Mouse (Mus musculus) midbrain, postnatal 0 days (tissue): ENCODE data around the gene Pbx1. TPM values are rescaled to one million over a fixed set of nuclear protein-coding genes. Genes with fewer than 3 reads are reported as not detected.

Source experiments
- ATAC-seq: fragments of 200-750 bp; cut with Nextera tagmentation; 2 replicates; pipeline ENCODE4 v1.8.0; 2017; ENCODE audit warnings: moderate number of reproducible peaks, mild to moderate bottlenecking, moderate TSS enrichment, moderate library complexity; ENCODE audit not compliant: low FRiP score
- DNase-seq: peaks from one replicate; pipeline ENCODE4 v3.0.0-alpha.2; 2015; ENCODE audit warnings: low spot score
- H3K27ac ChIP-seq: fragments of 300-500 bp; sonication (generic); 2 replicates; pipeline ENCODE4 v1.5.1; 2014; ENCODE audit warnings: low read depth, mild to moderate bottlenecking, low read length, mixed read lengths
- H3K27me3 ChIP-seq: fragments of 300-500 bp; sonication (generic); 2 replicates; pipeline ENCODE4 v1.6.1; 2014; ENCODE audit warnings: low read length, control low read depth, mixed read lengths; ENCODE audit not compliant: insufficient read depth
- H3K36me3 ChIP-seq: fragments of 300-500 bp; sonication (generic); 2 replicates; pipeline ENCODE4 v1.6.1; 2014; ENCODE audit warnings: low read length, control low read depth, mixed read lengths; ENCODE audit not compliant: insufficient read depth
- H3K4me1 ChIP-seq: fragments of 300-500 bp; sonication (generic); 2 replicates; pipeline ENCODE4 v1.6.1; 2014; ENCODE audit warnings: mild to moderate bottlenecking, control low read depth, antibody characterized with exemption, low read length, mixed read lengths; ENCODE audit not compliant: insufficient read depth
- H3K4me2 ChIP-seq: fragments of 300-500 bp; sonication (generic); 2 replicates; pipeline ENCODE4 v1.6.1; 2014; ENCODE audit warnings: low read depth, mild to moderate bottlenecking, low read length, mixed read lengths; ENCODE audit not compliant: poor library complexity, severe bottlenecking
- H3K4me3 ChIP-seq: fragments of 300-500 bp; sonication (generic); 2 replicates; pipeline ENCODE4 v1.5.1; 2014; ENCODE audit warnings: low read depth, mild to moderate bottlenecking, low read length, moderate library complexity
- H3K9ac ChIP-seq: fragments of 300-500 bp; sonication (generic); replicated peaks from 2 replicates; pipeline ENCODE4 v1.6.1; 2014; ENCODE audit warnings: mild to moderate bottlenecking, low read length, moderate library complexity, mixed read lengths; ENCODE audit not compliant: poor library complexity, severe bottlenecking
- H3K9me3 ChIP-seq: fragments of 300-500 bp; sonication (generic); 2 replicates; pipeline ENCODE4 v1.6.1; 2016; ENCODE audit warnings: low read length, control low read depth
- CTCF ChIP-seq: IDR thresholded peaks from 2 replicates; pipeline ENCODE4 v1.5.1; 2016; ENCODE audit warnings: antibody characterized with exemption, mild to moderate bottlenecking
- WGBS: fragments of 180-500 bp; shearing (Covaris S2); extraction: QIAGEN DNeasy Blood & Tissue Kit; methylation state at CpG from one replicate; pipeline ENCODE4 v1.1.7; 2014; 5-methylcytosine and 5-hydroxymethylcytosine counted together
- polyA plus RNA-seq: library from polyadenylated mRNA; unstranded; fragments of >200 nt; fragmentation: Nextera tagmentation; extraction: Ambion mirVana; gene quantifications from 2 replicates; pipeline ENCODE4 v1.2.1, GENCODE M21; 2015
- total RNA-seq: library from RNA; depleted of rRNA; stranded (reverse); fragments of >200 nt; gene quantifications from 2 replicates; pipeline ENCODE4 v1.2.3, GENCODE M21; 2014

The Pbx1 gene
- total and polyA plus RNA-seq, 2 experiments from 2014 or later = 57.6 to 83.4 TPM

DNA sequence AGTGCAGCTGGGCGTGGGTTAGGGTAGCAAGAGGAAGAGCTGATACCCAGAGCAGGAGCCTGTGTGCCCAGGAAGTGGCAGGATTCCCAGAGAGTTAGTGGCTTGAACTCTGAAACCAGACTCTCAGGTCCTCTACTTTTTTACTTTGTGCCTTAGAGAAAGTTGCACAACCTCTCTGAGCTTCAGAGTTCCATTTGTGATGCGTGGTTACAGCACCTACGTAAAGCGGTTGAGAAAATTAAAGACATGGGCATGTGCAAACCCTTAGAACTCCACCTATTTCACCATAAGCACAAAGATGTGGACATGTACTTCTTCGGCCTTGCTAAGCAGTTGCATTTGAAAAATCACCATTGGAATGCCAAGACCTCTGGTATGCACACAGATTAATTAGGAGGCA is 294.2 kb downstream of the Pbx1 start:
- Histone ChIP-seq H3K4me1 (0 out of 2 replicates have a peak, but pooled peaks cover 2% of the 10 kb centered on the region), H3K27me3 (no peaks in the 10 kb centered on the region), H3K27ac (no peak overlapping the region), H3K9ac (no peak overlapping the region), H3K36me3 (no peaks in the 10 kb centered on the region), H3K4me2 (no peak overlapping the region), H3K4me3 (no peak overlapping the region), H3K9me3 (no peaks in the 10 kb centered on the region)
- no peak for DNase-seq
- ATAC-seq = no peak
- WGBS = 96% methylated on average over 5 of the region's 5 CpGs
- TF ChIP-seq CTCF = no peak

DNA sequence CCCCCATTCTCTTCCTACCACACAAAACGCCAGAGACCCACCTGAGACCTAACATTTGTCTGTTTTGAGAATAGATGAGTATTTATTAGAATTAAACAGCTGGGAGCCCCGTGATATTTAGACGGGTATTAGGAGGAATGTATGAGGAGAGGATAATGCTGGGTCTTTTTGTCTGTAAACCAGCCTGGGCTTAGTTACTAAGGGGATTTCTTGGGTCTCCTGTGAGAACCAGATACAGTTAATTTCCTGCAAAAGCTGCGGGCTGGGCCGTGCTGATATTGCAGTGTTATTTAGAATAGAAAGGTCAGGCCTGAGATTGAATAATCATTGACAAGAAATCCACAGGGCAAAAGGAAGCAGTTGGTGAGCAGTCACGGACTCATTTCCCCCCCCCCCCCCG is 296.5 kb downstream of the Pbx1 start:
- 0 out of 2 replicates have a peak overlapping the region, but pooled peaks have one; percentile 19 for H3K9ac ChIP-seq
- WGBS = 33% methylated on average over 5 of the region's 7 CpGs
- TF ChIP-seq CTCF = no peak
- H3K4me1 ChIP-seq = 0 out of 2 replicates have a peak, but pooled peaks cover 2% of the 10 kb centered on the region
- peak; percentile 34; the same call in 1 of the 2 replicates for ATAC-seq
- no peak overlapping the region for H3K27ac ChIP-seq
- no peaks in the 10 kb centered on the region for H3K36me3 ChIP-seq
- no peaks in the 10 kb centered on the region for H3K9me3 ChIP-seq
- H3K4me3 ChIP-seq = no peak overlapping the region
- DNase-seq = no peak
- no peak overlapping the region for H3K4me2 ChIP-seq
- no peaks in the 10 kb centered on the region for H3K27me3 ChIP-seq

DNA sequence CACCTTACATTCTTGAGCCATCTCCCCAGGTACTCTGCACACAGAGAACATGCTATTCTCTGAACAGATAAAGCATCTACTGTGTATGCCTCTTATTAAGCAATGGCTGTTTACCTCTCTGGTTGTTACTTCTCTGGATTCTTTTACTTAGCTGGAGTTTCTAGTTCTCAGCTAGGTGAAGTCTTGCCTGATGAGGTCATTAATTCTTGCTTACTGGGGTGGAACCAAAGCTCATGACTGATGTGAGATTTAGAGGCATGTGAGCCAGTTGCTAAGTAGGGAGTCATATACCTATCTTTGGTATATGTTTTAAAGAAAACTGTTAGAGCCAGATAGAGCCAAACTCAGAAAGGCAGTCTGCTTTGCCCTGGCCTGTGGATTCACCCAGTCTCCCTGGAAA is 298.4 kb downstream of the Pbx1 start:
- H3K4me1 ChIP-seq = 0 out of 2 replicates have a peak, but pooled peaks cover 2% of the 10 kb centered on the region
- H3K9me3 ChIP-seq = no peaks in the 10 kb centered on the region
- H3K9ac ChIP-seq = no peak overlapping the region
- H3K36me3 ChIP-seq = no peaks in the 10 kb centered on the region
- H3K4me2 ChIP-seq = no peak overlapping the region
- DNase-seq (no peak), ATAC-seq (no peak)
- no peak overlapping the region for H3K27ac ChIP-seq
- H3K27me3 ChIP-seq = no peaks in the 10 kb centered on the region
- no peak for TF ChIP-seq CTCF
- H3K4me3 ChIP-seq = no peak overlapping the region

DNA sequence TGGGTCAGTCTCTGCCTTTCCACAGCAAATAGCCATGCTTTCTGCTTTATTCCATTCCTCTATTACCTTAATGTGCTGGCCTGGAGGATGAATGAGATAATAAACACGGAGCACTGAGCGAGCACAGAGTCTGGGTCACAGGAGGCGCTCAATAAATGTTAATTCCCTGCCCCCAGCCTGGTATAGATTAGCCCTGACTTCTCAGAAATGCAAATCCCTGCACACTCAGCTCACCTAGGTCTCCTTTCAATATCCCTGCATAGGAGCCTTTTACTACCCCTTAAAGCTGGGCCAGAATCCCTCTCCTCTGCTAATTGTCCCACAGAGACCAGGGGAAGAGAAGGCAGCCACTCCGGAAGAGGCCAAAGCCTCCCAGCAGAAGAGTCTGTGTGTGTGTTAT is 304.1 kb downstream of the Pbx1 start:
- H3K9ac ChIP-seq = no peak overlapping the region
- H3K27ac ChIP-seq = no peak overlapping the region
- no peak overlapping the region for H3K4me2 ChIP-seq
- H3K4me3 ChIP-seq = no peak overlapping the region
- ATAC-seq = no peak
- no peaks in the 10 kb centered on the region for H3K27me3 ChIP-seq
- no peaks in the 10 kb centered on the region for H3K36me3 ChIP-seq
- no peaks in the 10 kb centered on the region for H3K9me3 ChIP-seq
- no peak for TF ChIP-seq CTCF
- H3K4me1 ChIP-seq = no peaks in the 10 kb centered on the region
- no peak for DNase-seq
- WGBS = 37% methylated on average over 4 of the region's 4 CpGs

DNA sequence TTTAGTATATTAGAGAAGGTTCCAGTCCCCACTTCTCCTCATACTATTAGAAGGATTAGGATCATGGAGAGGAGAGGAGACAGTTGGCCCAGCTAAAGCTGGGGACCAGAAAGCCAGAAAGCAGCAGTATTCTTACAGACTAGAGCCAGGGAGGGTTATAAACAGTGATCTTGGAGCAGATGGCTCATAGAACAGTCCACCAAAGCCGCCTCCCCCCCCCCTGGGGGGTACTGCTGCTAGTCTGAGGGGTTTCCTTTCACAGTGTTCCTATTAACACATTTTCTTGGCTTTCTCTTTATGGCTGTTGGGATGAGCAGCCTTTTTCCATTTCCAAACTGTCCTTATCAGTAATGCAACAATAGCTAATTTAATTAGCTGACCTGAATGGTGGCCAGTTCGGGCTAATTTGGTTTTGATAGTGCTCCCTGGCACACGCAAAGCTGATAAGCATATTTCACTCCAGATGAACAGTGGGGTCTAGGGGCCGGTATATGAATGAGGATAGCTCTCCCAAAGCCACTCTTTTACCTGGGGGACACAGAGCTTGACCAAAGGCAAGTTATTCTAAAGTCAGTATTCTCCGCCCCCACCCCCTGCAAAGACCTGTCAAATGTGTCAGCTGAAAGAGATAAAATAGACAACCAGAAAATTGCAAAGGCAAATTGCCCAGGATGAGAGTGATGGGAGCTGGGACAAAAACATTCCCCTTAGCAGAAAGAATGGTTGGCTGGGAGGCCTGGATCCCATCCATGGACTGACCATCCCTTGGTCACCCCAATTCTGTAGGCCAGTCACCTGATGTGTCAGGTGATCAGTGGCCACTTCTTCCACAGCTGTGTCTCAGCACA is 307.2 kb downstream of the Pbx1 start:
- no peak for ATAC-seq
- no peaks in the 10 kb centered on the region for H3K9me3 ChIP-seq
- 39% methylated on average over 5 of the region's 5 CpGs for WGBS
- H3K4me2 ChIP-seq = no peak overlapping the region
- H3K4me3 ChIP-seq = no peak overlapping the region
- H3K4me1 ChIP-seq = no peaks in the 10 kb centered on the region
- H3K27me3 ChIP-seq = no peaks in the 10 kb centered on the region
- no peak overlapping the region for H3K9ac ChIP-seq
- DNase-seq = peak; percentile 75
- H3K27ac ChIP-seq = no peak overlapping the region
- no peaks in the 10 kb centered on the region for H3K36me3 ChIP-seq
- TF ChIP-seq CTCF = no peak

DNA sequence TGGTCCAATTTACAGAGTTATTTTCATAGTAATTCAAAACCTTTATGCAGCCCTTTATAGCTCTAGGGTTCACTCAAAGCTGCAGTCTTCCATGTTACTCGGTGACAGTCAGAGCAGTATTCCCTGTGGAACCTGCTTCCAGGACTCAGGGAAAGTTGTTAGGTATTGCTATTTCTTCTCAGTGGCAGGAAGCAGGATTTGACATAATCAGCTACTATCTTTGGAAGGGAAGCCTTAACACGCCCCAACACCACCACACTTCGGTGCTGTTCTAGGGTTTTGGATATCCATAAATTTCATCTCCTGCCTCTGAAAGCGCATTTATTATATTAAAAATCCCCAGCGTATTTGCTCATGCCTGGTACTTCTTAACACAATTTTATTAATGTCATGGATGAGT is 314.0 kb downstream of the Pbx1 start:
- Histone ChIP-seq H3K27me3 (no peaks in the 10 kb centered on the region), H3K4me3 (no peak overlapping the region), H3K9ac (no peak overlapping the region), H3K36me3 (no peaks in the 10 kb centered on the region), H3K27ac (no peak overlapping the region), H3K4me1 (no peaks in the 10 kb centered on the region), H3K9me3 (no peaks in the 10 kb centered on the region), H3K4me2 (no peak overlapping the region)
- no peak for TF ChIP-seq CTCF
- no peak for ATAC-seq
- 78% methylated on average over 5 of the region's 5 CpGs for WGBS
- no peak for DNase-seq
